Mouse (Mus musculus) cortical plate, adult 2 months (tissue): ENCODE data around the gene Mgat5. TPM values are rescaled to one million over a fixed set of nuclear protein-coding genes. Genes with fewer than 3 reads are reported as not detected.

Source experiments
- H3K27ac ChIP-seq: fragments of 200-500 bp; 2 replicates; pipeline ENCODE4 v1.5.1; 2012; ENCODE audit warnings: low read length, control low read depth, inconsistent platforms; ENCODE audit not compliant: insufficient read depth
- H3K4me1 ChIP-seq: fragments of 200-500 bp; 2 replicates; pipeline ENCODE4 v1.6.1; 2011; ENCODE audit warnings: low read length; ENCODE audit not compliant: control insufficient read depth, insufficient read depth
- H3K4me3 ChIP-seq: fragments of 200-500 bp; 2 replicates; pipeline ENCODE4 v1.5.1; 2011; ENCODE audit warnings: mild to moderate bottlenecking, low read length, control low read depth; ENCODE audit not compliant: insufficient read depth
- CTCF ChIP-seq: fragments of 200-500 bp; IDR thresholded peaks from 2 replicates; pipeline ENCODE4 v1.5.1; 2011; ENCODE audit warnings: mild to moderate bottlenecking, control low read depth, low read length; ENCODE audit not compliant: insufficient read depth; ENCODE audit errors: extremely low read depth
- POLR2A ChIP-seq: fragments of 200-500 bp; IDR thresholded peaks from 2 replicates; pipeline ENCODE4 v1.6.1; 2011; ENCODE audit warnings: mild to moderate bottlenecking, low read length, control low read depth; ENCODE audit not compliant: insufficient read depth; ENCODE audit errors: extremely low read depth
- polyA plus RNA-seq: library from polyadenylated mRNA; depleted of rRNA; stranded (reverse); fragments of >200 nt; gene quantifications from 2 replicates; pipeline ENCODE4 v1.2.3, GENCODE M21; 2012

Gene Mgat5
- polyA plus RNA-seq, 1 experiment = 32.9 TPM

DNA sequence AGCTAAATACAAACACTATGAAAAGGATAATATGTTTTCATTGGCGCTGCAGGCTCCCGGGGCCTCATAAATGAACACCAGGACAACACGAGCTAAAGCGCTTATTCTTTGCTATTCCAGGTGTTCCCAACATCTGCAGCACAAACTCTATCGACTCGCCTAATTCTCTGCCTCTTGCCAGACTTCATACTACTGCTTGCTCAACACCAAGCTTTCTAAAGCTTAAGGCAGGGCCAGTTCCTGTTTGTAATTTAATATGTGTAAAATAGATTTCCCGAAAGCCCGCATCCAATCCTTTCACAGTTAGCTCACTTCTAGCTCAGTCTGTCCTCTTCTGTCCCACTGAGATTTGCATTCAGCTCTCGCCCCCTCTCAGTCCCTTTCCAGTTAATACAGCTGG is 182.8 kb downstream of the Mgat5 start:
- TF ChIP-seq CTCF = no peak
- no peak for TF ChIP-seq POLR2A
- Histone ChIP-seq H3K4me3 (no peak overlapping the region), H3K27ac (no peak overlapping the region), H3K4me1 (no peaks in the 10 kb centered on the region)

DNA sequence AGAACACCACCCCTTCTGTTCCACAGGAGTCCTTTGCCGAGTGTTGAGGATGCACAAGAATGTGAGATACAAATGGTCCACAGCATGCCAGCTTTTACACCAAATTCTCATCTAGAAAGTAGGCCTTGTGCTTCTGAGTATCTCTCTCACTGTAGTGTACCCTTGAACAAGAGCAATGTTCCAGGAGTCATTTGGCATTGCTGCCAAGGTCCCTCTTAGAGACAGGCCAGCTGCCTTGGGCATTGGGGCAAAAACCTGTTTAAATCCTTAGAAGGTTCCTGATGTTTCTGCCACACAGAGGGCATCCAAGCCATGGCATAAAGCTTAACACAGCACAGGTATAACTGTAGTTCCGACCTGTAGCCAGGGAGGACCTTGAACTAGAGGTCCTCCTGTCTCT is 189.9 kb downstream of the Mgat5 start:
- TF ChIP-seq CTCF (no peak), POLR2A (no peak)
- Histone ChIP-seq H3K27ac (no peak overlapping the region), H3K4me3 (no peak overlapping the region), H3K4me1 (no peaks in the 10 kb centered on the region)

DNA sequence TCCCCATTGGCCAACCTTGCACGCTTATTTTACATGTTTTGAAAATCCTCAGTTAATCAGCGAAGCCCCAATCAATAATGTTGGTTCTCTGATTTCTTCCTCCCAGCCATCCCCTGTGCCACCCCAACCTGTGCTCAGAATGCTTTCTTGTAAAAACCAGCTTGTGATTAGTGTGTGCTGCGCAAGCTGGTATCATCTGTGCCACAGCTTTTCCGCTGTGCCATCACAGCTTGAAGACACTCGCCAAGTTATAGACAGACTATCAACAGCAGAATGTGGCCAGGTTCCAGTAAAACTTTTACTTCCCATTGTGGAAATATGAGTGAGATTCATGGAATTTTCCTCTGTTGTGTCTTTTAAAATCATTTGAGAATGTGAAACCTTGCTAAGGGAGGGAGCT is 190.9 kb downstream of the Mgat5 start:
- Histone ChIP-seq H3K4me1 (no peaks in the 10 kb centered on the region), H3K27ac (no peak overlapping the region), H3K4me3 (no peak overlapping the region)
- TF ChIP-seq CTCF (no peak), POLR2A (no peak)

DNA sequence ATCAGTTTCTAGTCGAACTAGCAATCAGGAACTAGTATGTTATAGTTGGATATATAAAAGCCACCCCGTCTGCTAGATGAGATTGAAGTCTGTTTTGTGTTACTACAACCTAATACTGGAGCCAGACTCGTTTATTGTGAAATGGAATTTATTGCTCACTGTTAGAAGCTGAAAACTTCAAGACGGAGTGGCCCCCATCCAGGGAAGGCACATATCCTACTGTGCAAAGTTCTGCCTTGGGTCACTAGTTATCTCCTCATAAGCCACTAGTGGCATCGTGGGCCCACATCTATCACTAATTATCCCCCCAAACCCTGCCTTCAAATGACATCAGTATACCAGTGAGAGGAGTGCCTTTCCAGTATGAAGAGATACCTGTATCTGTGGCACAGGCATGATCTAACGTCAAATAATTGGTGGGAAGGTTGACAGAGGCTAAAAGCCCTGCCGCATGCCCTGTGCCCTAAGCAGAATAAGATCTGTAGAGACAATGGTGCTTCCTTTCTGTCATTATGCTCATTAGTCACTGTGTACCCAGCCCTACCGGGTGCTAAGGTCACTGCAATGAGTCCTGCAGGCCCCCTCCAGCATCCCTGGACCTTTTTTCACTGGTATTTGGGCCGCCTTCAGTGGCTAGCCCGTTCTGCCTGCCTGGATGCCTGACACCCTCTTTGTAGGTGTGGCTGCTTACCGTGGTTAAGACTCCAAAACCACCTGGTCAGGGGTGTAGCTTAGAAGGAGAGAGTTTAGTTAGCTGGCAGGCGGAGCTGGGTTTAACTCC is 191.9 kb downstream of the Mgat5 start:
- H3K27ac ChIP-seq = no peak overlapping the region
- H3K4me3 ChIP-seq = no peak overlapping the region
- H3K4me1 ChIP-seq = no peaks in the 10 kb centered on the region
- TF ChIP-seq POLR2A = no peak

DNA sequence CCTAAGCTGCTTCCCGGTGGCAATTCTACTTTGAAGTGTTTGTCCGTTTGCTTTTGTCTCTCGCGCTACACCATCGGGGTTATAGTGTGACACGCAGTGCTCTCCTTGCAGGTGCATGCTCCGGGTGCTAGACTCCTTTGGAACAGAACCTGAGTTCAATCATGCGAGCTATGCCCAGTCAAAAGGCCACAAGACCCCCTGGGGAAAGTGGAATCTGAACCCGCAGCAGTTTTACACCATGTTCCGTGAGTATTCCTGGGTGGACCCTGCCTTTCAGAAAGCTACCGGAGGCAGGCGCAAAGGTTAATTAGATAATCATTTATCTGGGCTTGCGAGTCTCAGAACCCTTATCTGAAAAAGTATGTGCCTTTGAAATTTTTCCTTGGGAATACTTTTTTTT is 192.6 kb downstream of the Mgat5 start:
- no peak overlapping the region for H3K4me3 ChIP-seq
- H3K27ac ChIP-seq = no peak overlapping the region
- no peaks in the 10 kb centered on the region for H3K4me1 ChIP-seq
- TF ChIP-seq POLR2A = no peak
- TF ChIP-seq CTCF = no peak

DNA sequence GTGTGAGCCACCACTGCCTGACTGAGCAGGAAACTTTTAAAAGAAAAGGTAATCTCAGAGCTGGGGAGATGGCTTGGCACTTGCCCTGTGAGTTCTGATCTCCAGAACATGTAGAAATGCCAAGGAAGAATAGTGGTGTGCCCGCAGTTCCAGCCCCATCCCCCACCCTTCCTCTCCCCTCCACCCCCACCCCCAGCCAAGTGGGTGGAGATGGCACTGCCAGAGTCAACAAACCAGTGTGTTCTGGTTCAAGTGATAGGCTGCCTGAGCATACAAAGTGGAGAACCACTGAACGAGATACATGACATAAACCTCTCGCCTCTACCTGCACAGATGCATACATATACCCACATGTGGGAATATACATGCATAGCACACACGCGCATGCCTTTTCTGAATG is 193.4 kb downstream of the Mgat5 start:
- no peak overlapping the region for H3K4me3 ChIP-seq
- H3K27ac ChIP-seq = no peak overlapping the region
- H3K4me1 ChIP-seq = no peaks in the 10 kb centered on the region
- no peak for TF ChIP-seq POLR2A

DNA sequence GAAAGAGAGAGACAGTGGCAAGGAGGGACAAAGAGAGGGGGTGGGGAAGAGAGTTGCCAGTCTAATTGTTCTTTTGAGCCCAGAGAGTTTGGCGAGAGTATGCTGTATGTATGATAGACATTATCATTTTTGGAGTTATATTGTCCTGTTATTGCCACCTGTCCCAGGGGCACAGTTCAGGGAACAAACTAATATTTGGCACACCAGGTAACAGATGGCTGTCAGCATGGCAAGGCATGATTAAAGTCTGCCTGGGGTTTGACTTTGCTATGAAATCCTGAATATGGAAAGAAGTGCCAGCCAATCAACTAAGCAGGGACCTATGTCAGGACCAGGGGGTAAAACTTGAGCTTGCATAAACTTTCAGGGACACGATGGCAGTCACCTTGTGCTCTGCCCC is 195.4 kb downstream of the Mgat5 start:
- TF ChIP-seq CTCF (no peak), POLR2A (no peak)
- Histone ChIP-seq H3K4me1 (no peaks in the 10 kb centered on the region), H3K4me3 (no peak overlapping the region), H3K27ac (no peak overlapping the region)

DNA sequence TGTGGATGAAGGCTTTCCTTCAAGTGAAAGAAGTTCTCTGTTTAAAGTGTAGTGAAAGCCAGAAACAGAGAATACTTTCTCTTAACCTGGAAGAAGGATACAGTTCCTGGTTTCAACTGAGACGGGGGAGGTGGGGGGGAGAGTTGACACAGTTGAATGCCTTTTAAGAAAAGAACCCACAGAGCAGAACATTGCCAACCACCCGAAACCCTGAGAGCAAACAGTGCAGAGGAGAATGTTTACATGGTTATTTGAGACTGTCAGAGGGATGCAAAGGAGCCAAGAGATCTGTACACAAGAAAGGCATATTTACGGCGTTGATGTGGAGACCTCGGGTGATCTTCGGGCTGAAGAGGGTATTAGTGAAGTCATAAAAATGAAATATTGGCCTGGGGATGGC is 195.9 kb downstream of the Mgat5 start:
- Histone ChIP-seq H3K4me3 (no peak overlapping the region), H3K27ac (no peak overlapping the region)
- TF ChIP-seq CTCF = no peak
- no peak for TF ChIP-seq POLR2A

DNA sequence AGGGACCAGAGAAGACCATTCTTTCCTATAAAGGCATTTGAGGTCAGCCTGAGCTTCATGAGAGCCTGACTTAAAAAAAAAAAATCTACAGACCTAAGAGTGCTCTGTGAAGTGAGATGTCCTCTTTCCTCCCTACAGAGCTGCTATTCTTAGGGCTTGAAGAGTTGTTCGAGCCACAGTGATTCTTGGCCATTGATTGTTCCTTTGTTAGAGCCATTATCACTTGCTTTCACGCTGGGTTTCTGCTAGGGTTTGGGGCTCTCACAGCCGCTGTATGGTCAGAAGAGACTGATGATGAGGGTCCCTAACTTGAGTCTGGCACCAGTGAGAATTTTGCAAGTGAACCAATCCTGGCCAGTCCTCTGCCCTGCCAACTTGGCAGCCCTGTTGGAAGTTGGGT is 199.8 kb downstream of the Mgat5 start:
- Histone ChIP-seq H3K4me1 (no peaks in the 10 kb centered on the region), H3K4me3 (no peak overlapping the region), H3K27ac (no peak overlapping the region)
- TF ChIP-seq POLR2A (no peak), CTCF (no peak)

More for the DNA sequence above, 195.9 kb downstream of the Mgat5 start:
- no peaks in the 10 kb centered on the region for H3K4me1 ChIP-seq

DNA sequence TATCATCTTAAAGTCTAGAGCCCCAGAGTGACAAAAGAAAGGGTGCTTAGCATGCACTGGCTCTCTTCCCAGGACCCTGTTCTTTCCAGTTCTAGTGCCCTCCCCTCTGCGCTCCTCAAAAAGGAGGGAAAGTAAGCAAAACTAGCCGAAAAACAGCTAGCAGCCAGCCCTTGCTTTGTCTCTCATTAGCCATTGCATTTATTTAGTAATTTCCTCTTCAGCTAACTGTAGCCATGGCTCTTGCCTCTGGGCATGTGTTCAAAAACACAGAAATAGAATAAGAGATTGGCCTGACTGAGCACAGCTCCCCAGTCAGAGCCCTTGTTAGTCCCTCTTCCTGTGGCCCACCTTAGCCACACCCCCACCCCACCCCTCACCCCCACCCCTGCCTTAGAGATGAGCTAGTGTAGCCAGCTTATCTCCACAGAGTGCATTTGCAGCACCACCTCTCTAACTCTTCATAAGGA is 204.2 kb downstream of the Mgat5 start:
- H3K4me3 ChIP-seq = no peak overlapping the region
- no peak overlapping the region for H3K27ac ChIP-seq
- TF ChIP-seq CTCF (no peak), POLR2A (no peak)

More for the DNA sequence above, 204.2 kb downstream of the Mgat5 start:
- H3K4me1 ChIP-seq = no peaks in the 10 kb centered on the region
